Mouse (Mus musculus): ENCODE results near the gene Cep152.

The Cep152 gene

DNA sequence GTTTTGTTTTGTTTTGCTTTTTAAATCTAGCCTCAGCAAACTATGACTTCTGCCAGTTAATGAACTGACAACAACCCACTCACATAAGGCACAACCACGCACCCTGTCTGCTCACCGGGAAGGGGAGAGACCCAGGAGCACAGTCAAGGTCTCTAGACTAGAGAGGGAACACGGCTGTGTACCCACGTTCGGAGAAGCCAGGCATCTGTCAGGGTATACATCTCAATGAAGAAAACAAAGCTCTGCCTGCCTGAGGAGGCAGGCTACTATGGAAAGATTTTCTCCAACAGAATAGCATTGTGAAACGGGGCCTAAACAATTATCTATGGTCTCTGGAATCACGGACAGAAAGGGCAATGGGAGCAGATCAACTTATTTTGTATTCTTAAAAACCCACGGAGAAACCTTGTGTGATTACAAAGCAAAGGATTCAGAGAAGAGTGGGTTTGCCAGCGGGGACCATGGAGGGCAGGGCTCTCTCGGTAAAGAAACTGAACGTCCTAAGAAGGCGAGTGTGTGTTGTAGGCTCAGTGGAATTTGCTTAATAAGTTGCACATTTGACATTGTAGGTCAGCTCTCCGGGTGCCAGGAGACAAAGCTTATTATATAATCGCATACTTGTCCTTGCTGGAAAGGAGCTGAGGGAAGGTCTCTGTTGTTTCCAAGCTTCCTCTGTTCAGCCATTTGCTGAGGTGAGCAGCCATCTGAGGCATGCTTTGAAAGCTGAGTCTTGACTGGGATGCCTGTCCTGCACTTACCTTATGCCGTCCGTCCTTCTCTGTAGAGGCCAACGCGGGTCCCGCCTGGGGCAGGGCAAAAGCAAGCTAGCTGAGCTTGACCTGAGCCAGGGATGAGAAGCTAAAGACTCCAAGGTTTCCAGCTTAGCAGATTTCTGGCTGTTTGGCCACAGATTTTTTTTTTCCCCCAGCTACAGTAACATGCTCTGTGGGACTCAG lies 66.0 kb downstream of the Cep152 start:
- in situ Hi-C loops (cut with MseI, MboI), result no loop called here

GRCm38 (mm10) chr2:125555830-125556229 lies 69.1 kb downstream of the Cep152 start:
- in situ Hi-C loops (cut with MseI, MboI), result no loop called here

GRCm38 (mm10) chr2:125548806-125549578 lies 75.9 kb downstream of the Cep152 start:
- in situ Hi-C loops (cut with MseI, MboI), result no loop called here

DNA sequence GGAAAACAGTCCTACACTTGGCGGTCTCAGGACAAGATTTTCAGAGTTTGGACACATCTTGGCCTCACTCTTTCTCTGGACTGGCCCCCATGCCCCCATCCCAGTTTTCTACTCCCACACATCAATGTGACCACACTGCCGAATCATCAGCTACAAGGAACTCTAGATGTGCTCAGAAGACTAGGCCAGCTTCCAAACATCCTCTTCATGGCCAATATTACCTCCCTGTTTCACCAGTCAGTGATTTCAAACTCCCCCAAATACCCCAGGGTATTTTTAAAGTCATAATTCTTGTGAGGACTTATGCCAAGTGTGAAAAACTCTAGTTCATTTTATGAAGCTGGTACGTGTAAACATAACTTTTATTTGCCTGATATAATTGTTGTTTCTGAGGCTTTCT lies 79.9 kb downstream of the Cep152 start:
- in situ Hi-C loops (cut with MseI, MboI), result no loop called here

DNA sequence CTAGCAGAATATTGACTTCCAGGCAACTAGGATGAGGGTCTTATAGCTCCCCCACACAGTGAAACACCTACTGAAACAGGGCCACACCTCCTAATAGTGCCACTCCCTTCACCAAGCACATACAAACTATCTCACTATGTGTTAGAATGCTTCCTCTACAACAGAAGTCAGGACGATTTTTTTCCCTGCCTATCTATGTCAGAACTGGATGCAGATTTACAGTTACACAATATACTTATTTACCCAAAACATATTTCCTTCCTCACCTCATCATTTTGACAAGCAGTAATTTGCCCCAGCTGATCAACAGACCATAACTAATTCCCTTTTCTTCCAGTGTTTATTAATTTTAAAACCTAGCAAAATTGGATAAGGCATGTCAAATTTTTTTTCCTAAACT lies 81.3 kb downstream of the Cep152 start:
- in situ Hi-C loops (cut with MseI, MboI), result no loop called here

DNA sequence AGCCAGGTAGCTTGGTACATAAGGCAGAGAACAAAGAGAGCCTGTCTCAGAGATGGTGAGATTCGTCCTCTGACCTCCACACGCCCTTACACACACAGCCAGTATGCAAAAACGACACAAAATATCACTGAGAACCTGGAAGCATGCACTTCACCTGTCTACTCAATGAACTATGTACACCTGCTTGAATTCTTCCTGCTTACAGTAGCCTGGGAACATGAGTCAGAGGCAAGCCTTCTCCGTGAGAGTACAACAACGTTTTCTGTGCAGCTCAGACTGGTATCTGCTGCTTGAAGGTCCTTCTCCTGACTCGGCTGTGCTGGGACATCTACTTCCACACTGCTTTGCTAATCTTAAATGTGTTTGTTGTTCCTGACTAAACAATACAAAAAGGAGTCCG lies 83.5 kb downstream of the Cep152 start:
- in situ Hi-C loops (cut with MseI, MboI), result no loop called here

DNA sequence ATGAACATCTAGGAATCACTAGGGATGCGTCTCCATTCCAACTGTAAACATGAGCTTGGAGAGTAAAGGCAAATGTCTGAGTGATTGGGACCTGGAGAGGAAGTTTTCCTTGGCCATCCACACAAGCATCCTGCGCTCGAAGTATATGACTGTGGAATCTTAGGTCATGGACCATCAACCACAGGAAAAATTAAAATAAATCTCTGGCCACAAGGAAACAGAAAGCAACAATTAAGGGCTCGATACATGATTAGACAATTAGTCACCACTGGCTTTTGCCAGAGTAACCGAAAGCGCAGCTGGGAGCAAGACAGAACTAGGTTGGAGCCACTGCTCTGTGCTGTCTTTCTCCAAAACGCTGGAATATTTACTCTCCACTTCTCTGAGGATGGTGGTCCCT lies 84.3 kb downstream of the Cep152 start:
- in situ Hi-C loops (cut with MseI, MboI), result no loop called here

DNA sequence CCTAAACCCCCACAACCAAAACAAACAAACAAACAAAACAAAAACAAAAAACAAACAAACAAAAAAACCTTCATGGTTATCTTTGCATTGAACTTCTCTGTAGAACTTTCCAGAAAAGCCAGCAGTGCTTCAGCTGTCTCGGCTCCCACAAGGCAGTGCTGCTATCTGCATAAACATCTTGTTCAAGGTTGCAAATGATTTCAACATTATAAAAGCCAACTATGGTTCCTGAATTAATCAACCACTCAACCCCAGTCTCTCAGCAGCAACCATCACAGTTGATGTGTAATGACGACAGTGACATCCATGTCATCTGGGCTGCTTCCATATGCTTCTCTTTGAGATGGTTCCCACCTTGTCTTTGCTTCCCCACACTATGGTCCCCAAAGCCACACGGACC lies 85.3 kb downstream of the Cep152 start:
- in situ Hi-C loops (cut with MseI, MboI), result no loop called here

GRCm38 (mm10) chr2:125530665-125531064 lies 94.2 kb downstream of the Cep152 start:
- in situ Hi-C loops (cut with MseI, MboI), result no loop called here

DNA sequence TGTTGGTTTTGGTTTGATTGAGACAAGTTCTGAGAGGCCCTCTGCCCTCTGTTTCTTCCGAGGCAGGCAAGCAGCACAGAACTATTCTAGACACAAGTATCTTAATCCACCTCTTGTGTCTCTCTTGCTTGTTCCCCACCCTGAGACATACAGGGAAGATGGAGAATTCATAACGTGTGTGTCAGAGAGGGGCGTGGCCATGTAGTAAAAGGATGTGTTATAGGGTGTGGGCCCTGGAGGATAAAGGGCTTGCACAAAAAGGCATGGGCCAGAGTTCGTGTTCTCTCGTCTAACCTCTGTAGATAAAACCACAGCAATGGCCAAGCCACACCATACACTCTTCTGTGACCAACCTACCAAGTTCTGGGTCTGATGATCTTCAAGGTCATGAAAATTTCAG lies 98.3 kb downstream of the Cep152 start:
- in situ Hi-C loops (cut with MseI, MboI), result no loop called here

GRCm38 (mm10) chr2:125525484-125525883 lies 99.4 kb downstream of the Cep152 start:
- in situ Hi-C loops (cut with MseI, MboI), result no loop called here

DNA sequence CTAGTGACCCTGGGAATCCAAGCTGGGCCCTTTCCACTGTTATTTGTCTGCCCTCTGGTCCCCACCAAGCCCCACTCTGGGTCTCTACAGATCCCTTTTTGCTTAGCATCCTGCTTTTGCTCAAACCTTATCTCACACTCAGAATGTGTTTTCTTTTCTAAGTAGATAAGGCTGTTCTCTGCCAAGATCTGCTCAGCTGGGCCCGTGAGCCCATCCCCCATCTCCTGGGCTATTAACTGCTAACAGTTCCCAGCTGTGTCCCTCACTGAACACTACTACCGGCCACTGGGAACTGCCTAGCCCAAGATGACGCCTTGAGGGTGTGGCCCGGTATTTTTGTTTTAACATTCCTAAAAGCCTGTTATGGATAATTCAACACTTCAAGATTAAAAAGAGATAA lies 108.3 kb downstream of the Cep152 start:
- in situ Hi-C loops (cut with MseI, MboI), result no loop called here

DNA sequence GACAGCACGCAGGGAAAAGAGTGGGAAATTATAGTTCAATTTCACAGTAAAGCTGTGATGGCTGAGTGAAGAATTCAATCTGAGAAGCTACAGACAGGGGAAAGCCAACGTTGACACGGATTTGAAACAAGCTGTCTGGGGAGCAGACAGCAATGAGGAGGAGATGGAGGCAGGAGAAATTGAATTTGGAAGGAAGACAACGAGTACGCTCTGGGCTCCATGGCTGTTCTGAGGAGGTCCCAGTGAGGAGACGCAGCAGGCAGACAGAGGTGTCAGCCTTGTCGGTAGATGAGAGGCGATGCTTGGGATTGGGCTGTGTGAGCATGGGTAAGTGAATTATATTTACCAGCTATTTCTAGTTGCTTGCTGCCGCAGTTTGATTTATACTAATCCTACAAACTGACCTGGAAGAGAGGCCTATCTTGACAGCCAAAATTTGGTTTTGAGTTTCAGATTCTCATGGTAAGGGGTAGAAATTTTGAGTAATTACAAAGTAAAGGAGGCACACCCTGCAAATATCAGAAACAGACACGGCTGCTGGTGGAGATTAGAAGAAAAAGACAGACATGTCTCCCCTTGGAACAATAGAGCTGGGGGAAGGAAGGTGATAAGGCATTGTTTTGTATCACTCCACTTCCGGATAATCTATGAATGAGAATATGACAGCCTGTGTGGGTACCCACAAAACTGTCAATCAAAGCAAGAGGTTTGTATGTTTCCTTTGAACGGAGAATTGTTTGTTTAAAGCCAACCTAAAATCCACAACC lies 109.4 kb downstream of the Cep152 start:
- in situ Hi-C loops (cut with MseI, MboI), result no loop called here

GRCm38 (mm10) chr2:125514391-125514790 lies 110.5 kb downstream of the Cep152 start:
- in situ Hi-C loops (cut with MseI, MboI), result no loop called here
